Mouse (Mus musculus) telencephalon, adult 2 months (tissue): ENCODE measurements around the gene Cnpy2.

Experiments used
- DNase-seq: peaks from one replicate; pipeline ENCODE4 v3.0.0-alpha.2; 2011; ENCODE audit warnings: low read depth, low spot score

Gene Cnpy2

GRCm38 (mm10) chr10:128368402-128369217, 46.4 kb downstream of the Cnpy2 start, which contains the start of gene Coq10a:
Gene Coq10a, minus strand, starts transcription at chr10:128368997.
- peak; percentile 97 for DNase-seq

GRCm38 (mm10) chr10:128369218-128369543, 46.9 kb downstream of the Cnpy2 start:
- DNase-seq = no peak

- DNase-seq = no peak
These were observed 47.3 kb downstream of the Cnpy2 start for GRCm38 (mm10) chr10:128369599-128369998.

- DNase-seq = no peak
These were observed 47.8 kb downstream of the Cnpy2 start for GRCm38 (mm10) chr10:128370021-128370420.

- DNase-seq = no peak
These were observed 48.3 kb downstream of the Cnpy2 start for GRCm38 (mm10) chr10:128370601-128371000.

GRCm38 (mm10) chr10:128372142-128372541, 49.9 kb downstream of the Cnpy2 start:
- no peak for DNase-seq

GRCm38 (mm10) chr10:128372989-128373748, 50.9 kb downstream of the Cnpy2 start:
- no peak for DNase-seq

- no peak for DNase-seq
These were observed 52.1 kb downstream of the Cnpy2 start for GRCm38 (mm10) chr10:128374393-128374792.

- no peak for DNase-seq
These were observed 53.8 kb downstream of the Cnpy2 start for GRCm38 (mm10) chr10:128376099-128376454.

- no peak for DNase-seq
These were observed 54.4 kb downstream of the Cnpy2 start, which contains the start of gene Ankrd52 for GRCm38 (mm10) chr10:128376455-128377211. Gene Ankrd52, plus strand, starts transcription at chr10:128377115.
